Mouse (Mus musculus) layer of hippocampus, adult 8-10 months (tissue): ENCODE measurements around the gene Zbtb40. TPM values are rescaled to one million over a fixed set of nuclear protein-coding genes. Genes with fewer than 3 reads are reported as not detected.

Source experiments
- DNase-seq, 2 experiments: peaks; one replicate each; pipeline ENCODE4 v3.0.0; 2022; ENCODE audit warnings: low spot score in 2 of 2
- total RNA-seq, 4 experiments: library from RNA; stranded (reverse); gene quantifications; 2 replicates each; pipeline ENCODE4 v1.2.4; 2022

The Zbtb40 gene
- total RNA-seq, 4 experiments from 2014 or later, result 6.0 to 23.6 (median 15.0) TPM

GRCm38 (mm10) chr4:136980921-136981320 lies 67.7 kb downstream of the Zbtb40 start:
- DNase-seq, result no peak

GRCm38 (mm10) chr4:136977244-136977643 lies 71.4 kb downstream of the Zbtb40 start:
- DNase-seq, result no peak

GRCm38 (mm10) chr4:136970939-136971338 lies 77.7 kb downstream of the Zbtb40 start:
- DNase-seq, result peak in 1 of 2 experiments; percentile 37

GRCm38 (mm10) chr4:136969503-136970276 lies 78.9 kb downstream of the Zbtb40 start:
- DNase-seq, result no peak

GRCm38 (mm10) chr4:136969096-136969495 lies 79.5 kb downstream of the Zbtb40 start:
- DNase-seq, result no peak

- DNase-seq, result no peak
Measured at GRCm38 (mm10) chr4:136967511-136967910, 81.1 kb downstream of the Zbtb40 start.

- DNase-seq, result no peak
Measured at GRCm38 (mm10) chr4:136966493-136967390, 81.9 kb downstream of the Zbtb40 start.

- DNase-seq, result no peak
Measured at GRCm38 (mm10) chr4:136964990-136965421, 83.6 kb downstream of the Zbtb40 start.

- no peak for DNase-seq
Measured at GRCm38 (mm10) chr4:136962447-136962846, 86.2 kb downstream of the Zbtb40 start.

- no peak for DNase-seq
Measured at GRCm38 (mm10) chr4:136961642-136962285, 86.8 kb downstream of the Zbtb40 start.

GRCm38 (mm10) chr4:136960581-136960980 lies 88.0 kb downstream of the Zbtb40 start:
- DNase-seq, result no peak

- DNase-seq, result no peak
Measured at GRCm38 (mm10) chr4:136960068-136960467, 88.5 kb downstream of the Zbtb40 start.

GRCm38 (mm10) chr4:136956751-136957446 lies 91.7 kb downstream of the Zbtb40 start, which contains the start of gene Epha8:
Epha8 (minus strand) TSS chr4:136956816.
- no peak for DNase-seq

- DNase-seq, result no peak
Measured at GRCm38 (mm10) chr4:136954562-136954961, 94.0 kb downstream of the Zbtb40 start.

- DNase-seq, result no peak
Measured at GRCm38 (mm10) chr4:136949266-136949989, 99.2 kb downstream of the Zbtb40 start.

- no peak for DNase-seq
Measured at GRCm38 (mm10) chr4:136945397-136945796, 103.2 kb downstream of the Zbtb40 start.

- no peak for DNase-seq
Measured at GRCm38 (mm10) chr4:136944558-136945350, 103.8 kb downstream of the Zbtb40 start.

- DNase-seq, result no peak
Measured at GRCm38 (mm10) chr4:136943175-136943574, 105.4 kb downstream of the Zbtb40 start.

GRCm38 (mm10) chr4:136942761-136943160 lies 105.8 kb downstream of the Zbtb40 start:
- DNase-seq, result no peak
